ENCODE assay signal across 13 mouse cellular contexts in the genomic region with DNA sequence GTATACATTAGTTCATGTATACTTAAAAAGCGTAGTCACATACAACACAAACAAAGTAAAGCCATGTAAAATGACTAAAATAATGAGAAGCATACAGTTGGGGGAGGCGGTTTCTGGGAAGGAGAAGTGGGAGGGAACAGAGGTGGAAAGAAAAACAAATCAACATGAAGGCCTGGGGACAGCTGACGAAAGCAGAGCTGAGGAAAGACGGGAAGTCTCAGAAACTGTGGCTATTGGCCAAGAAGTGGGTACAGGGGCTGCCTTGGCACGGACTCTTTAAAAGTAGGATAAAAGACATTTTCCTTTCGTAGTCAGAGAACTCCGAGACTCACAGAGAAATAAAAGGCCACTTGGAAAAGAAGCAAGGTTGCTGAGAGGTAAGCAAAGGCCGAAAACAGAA. TPM values are rescaled to one million over a fixed set of nuclear protein-coding genes. Genes with fewer than 3 reads are reported as not detected.
DNase-seq lines count a peak whose midpoint lies in the region; ATAC-seq and TF ChIP-seq lines count a peak whose summit lies in the region.
"Had no signal": no experiment of that assay in that cellular context is flagged by ENCODE, and none has a peak within 500 bp of the region (broad histone marks: within the 10 kb centered on the region; RNA-seq: fewer than 3 reads in every experiment).

No protein-coding gene starts in this region.

- TF ChIP-seq CTCF in gastrocnemius, adult 2 months (IDR thresholded peaks at IDR 0.05): no peak
- no peak for TF ChIP-seq CTCF in liver, postnatal 0 days (IDR thresholded peaks at IDR 0.05; ENCODE audit: low read depth)

- intact Hi-C loops in gastrocnemius, adult 2 months (cut with DNase I): no loop called here
- intact Hi-C loops in gastrocnemius, postnatal 14 days (cut with DNase I; ENCODE audit: low total_unique reads): no loop called here

- TF ChIP-seq EP300 in liver, postnatal 0 days (IDR thresholded peaks at IDR 0.05; ENCODE audit: low read depth): no peak

- H3K9me3 ChIP-seq in liver, postnatal 0 days (ENCODE audit: low read length): 0 out of 2 replicates have a peak, but pooled peaks cover 3% of the 10 kb centered on the region
- H3K9me3 ChIP-seq in liver, embryonic 12.5 days (replicated peaks): no peaks in the 10 kb centered on the region
- H3K9me3 ChIP-seq in heart, embryonic 16.5 days (replicated peaks; ENCODE audit: control insufficient read depth, low read length): peaks cover 7% of the 10 kb centered on the region
- H3K9me3 ChIP-seq: limb, embryonic 15.5 days; midbrain, embryonic 12.5 days had no signal

- H3K36me3 ChIP-seq in liver, postnatal 0 days (replicated peaks; ENCODE audit: insufficient read depth, low read length): no peaks in the 10 kb centered on the region
- H3K36me3 ChIP-seq in liver, embryonic 12.5 days: no peaks in the 10 kb centered on the region
- H3K36me3 ChIP-seq in heart, embryonic 16.5 days (ENCODE audit: control insufficient read depth, insufficient read depth): peaks cover 9% of the 10 kb centered on the region; the same call in 1 of the 2 replicates
- H3K36me3 ChIP-seq: limb, embryonic 15.5 days; midbrain, embryonic 12.5 days had no signal

- H3K27me3 ChIP-seq in liver, postnatal 0 days (ENCODE audit: insufficient read depth, low read length): no peaks in the 10 kb centered on the region
- no peaks in the 10 kb centered on the region for H3K27me3 ChIP-seq in liver, embryonic 12.5 days (replicated peaks)
- H3K27me3 ChIP-seq in heart, embryonic 16.5 days (ENCODE audit: control insufficient read depth, insufficient read depth, low read length): no peaks in the 10 kb centered on the region
- H3K27me3 ChIP-seq: limb, embryonic 15.5 days; midbrain, embryonic 12.5 days had no signal

- no peak overlapping the region for H3K9ac ChIP-seq in liver, postnatal 0 days (replicated peaks)
- H3K9ac ChIP-seq in liver, embryonic 12.5 days: no peak overlapping the region
- H3K9ac ChIP-seq in heart, embryonic 16.5 days (ENCODE audit: low read length): no peak overlapping the region
- H3K9ac ChIP-seq: limb, embryonic 15.5 days; midbrain, embryonic 12.5 days had no signal

- peaks cover 34% of the 10 kb centered on the region for H3K4me1 ChIP-seq in liver, postnatal 0 days (ENCODE audit: insufficient read depth)
- H3K4me1 ChIP-seq in liver, embryonic 12.5 days: peaks cover 63% of the 10 kb centered on the region
- H3K4me1 ChIP-seq in heart, embryonic 16.5 days (ENCODE audit: control insufficient read depth, insufficient read depth, low read length): peaks cover 20% of the 10 kb centered on the region
- H3K4me1 ChIP-seq: midbrain, embryonic 12.5 days had no signal

- peak overlapping the region; percentile 86 for H3K27ac ChIP-seq in gastrocnemius, adult 2 months
- 0 out of 2 replicates have a peak overlapping the region, but pooled peaks have one; percentile 52 for H3K27ac ChIP-seq in liver, postnatal 0 days (ENCODE audit: low read depth)
- no peak overlapping the region for H3K27ac ChIP-seq in liver, embryonic 12.5 days
- peak overlapping the region; percentile 69 for H3K27ac ChIP-seq in heart, embryonic 16.5 days (ENCODE audit: low read length)
- H3K27ac ChIP-seq: limb, embryonic 15.5 days; midbrain, embryonic 12.5 days had no signal

- WGBS in liver, postnatal 0 days (ENCODE audit: insufficient replicate concordance): 59% methylated on average over 8 of the region's 8 CpGs
- 65% methylated on average over 8 of the region's 8 CpGs for WGBS in liver, embryonic 12.5 days (ENCODE audit: insufficient replicate concordance)
- WGBS in heart, embryonic 16.5 days: 65% methylated on average over 8 of the region's 8 CpGs

- H3K4me2 ChIP-seq in liver, postnatal 0 days (ENCODE audit: low read depth, low read length): 0 out of 2 replicates have a peak overlapping the region, but pooled peaks have one; percentile 5
- H3K4me2 ChIP-seq in liver, embryonic 12.5 days: no peak overlapping the region
- H3K4me2 ChIP-seq in heart, embryonic 16.5 days (ENCODE audit: low read depth, low read length): peak overlapping the region; percentile 28; the same call in 1 of the 2 replicates
- H3K4me2 ChIP-seq: limb, embryonic 15.5 days; midbrain, embryonic 12.5 days had no signal

- ATAC-seq in liver, postnatal 0 days: no peak
- ATAC-seq in liver, embryonic 12.5 days: no peak
- peak; percentile 46; the same call in 1 of the 2 replicates for ATAC-seq in heart, embryonic 16.5 days (replicated peaks; ENCODE audit: extremely low read depth, insufficient read depth, low FRiP score)
- peak; percentile 76 for ATAC-seq in megakaryocyte, adult 5-6 weeks (ENCODE audit: poor library complexity, severe bottlenecking)

- peak overlapping the region; percentile 38 for H3K4me3 ChIP-seq in gastrocnemius, adult 2 months
- no peak overlapping the region for H3K4me3 ChIP-seq in liver, postnatal 0 days (ENCODE audit: low read depth, low read length)
- no peak overlapping the region for H3K4me3 ChIP-seq in liver, embryonic 12.5 days
- no peak overlapping the region for H3K4me3 ChIP-seq in heart, embryonic 16.5 days (ENCODE audit: low read length)
- H3K4me3 ChIP-seq: limb, embryonic 15.5 days; midbrain, embryonic 12.5 days had no signal

- no peak for DNase-seq in gastrocnemius, adult 2 months
- DNase-seq in gastrocnemius, postnatal 14 days: no peak
- DNase-seq in liver, postnatal 0 days: no peak
- DNase-seq in embryo, embryonic 10 days (ENCODE audit: low spot score): no peak
- no peak for DNase-seq in spleen, postnatal 36 days (ENCODE audit: low spot score in 2 of 2)
- DNase-seq: cerebellum, postnatal 36 days; layer of hippocampus, postnatal 36 days; right cerebral cortex, postnatal 14 days had no signal

RNA-seq across cellular contexts. Expression of a gene that starts 10.4 kb away (rescaled TPM):
- 10 to 100 TPM; 15.0 to 23.0 TPM for total RNA-seq in gastrocnemius, adult 2 months (2021)
- 10 to 100 TPM; 30.9 to 35.2 TPM for total RNA-seq in gastrocnemius, postnatal 14 days (2021)
- polyA plus RNA-seq in liver, postnatal 0 days (2015; fragmentation: Nextera tagmentation; extraction: Ambion mirVana): 24.9 and 30.6 TPM in 2 replicates
- 37.6 and 39.0 TPM in 2 replicates for polyA plus RNA-seq in liver, embryonic 12.5 days (2016; fragmentation: Nextera tagmentation; extraction: Ambion mirVana)
- polyA plus RNA-seq in heart, embryonic 16.5 days (2015; fragmentation: Nextera tagmentation; extraction: Ambion mirVana): 90.3 and 91.7 TPM in 2 replicates
- total RNA-seq in megakaryocyte, adult 5-6 weeks (2015): 100 and 101 TPM in 2 replicates
- 102 and 121 TPM in 2 replicates for total RNA-seq in megakaryocyte, adult 5-6 weeks (2017)

Comparison
In these comparisons a context has a peak if more than half of its experiments do, and no peak if none do; other contexts are left out.
1. ATAC-seq: peak in heart, embryonic 16.5 days (single experiment) and megakaryocyte, adult 5-6 weeks (single experiment); none in liver, postnatal 0 days (single experiment) and liver, embryonic 12.5 days (single experiment).